Mouse (Mus musculus) cerebellum, adult 2 months (tissue): ENCODE results near the gene Olfr738. TPM values are rescaled to one million over a fixed set of nuclear protein-coding genes. Genes with fewer than 3 reads are reported as not detected.

Source experiments
- DNase-seq, 2 experiments: peaks; one replicate each; pipeline ENCODE4 v3.0.0; 2021
- H3K27ac ChIP-seq: fragments of 200-500 bp; 2 replicates; pipeline ENCODE4 v1.5.1; 2012; ENCODE audit warnings: low read length, control low read depth, inconsistent platforms; ENCODE audit not compliant: insufficient read depth
- H3K27me3 ChIP-seq: fragments of 200-500 bp; 2 replicates; pipeline ENCODE4 v1.6.1; 2012; ENCODE audit warnings: inconsistent platforms, mild to moderate bottlenecking, low read length, moderate library complexity; ENCODE audit not compliant: control insufficient read depth, insufficient read depth
- H3K4me1 ChIP-seq: fragments of 200-500 bp; 2 replicates; pipeline ENCODE4 v1.6.1; 2011; ENCODE audit warnings: low read length; ENCODE audit not compliant: control insufficient read depth, insufficient read depth
- H3K4me3 ChIP-seq: fragments of 200-500 bp; replicated peaks from 2 replicates; pipeline ENCODE3; 2011; ENCODE audit warnings: mild to moderate bottlenecking, low read depth, low read length, control low read depth; ENCODE audit not compliant: insufficient read depth
- CTCF ChIP-seq: fragments of 200-500 bp; IDR thresholded peaks from 2 replicates; pipeline ENCODE4 v1.5.1; 2011; ENCODE audit warnings: low read depth, mild to moderate bottlenecking, control low read depth, low read length, moderate library complexity, borderline replicate concordance; ENCODE audit not compliant: insufficient read depth
- POLR2A ChIP-seq: fragments of 200-500 bp; IDR thresholded peaks from 2 replicates; pipeline ENCODE4 v1.6.1; 2011; ENCODE audit warnings: low read length, control low read depth, borderline replicate concordance; ENCODE audit not compliant: insufficient read depth
- WGBS: fragments of 180-500 bp; shearing (Covaris S2); methylation state at CpG from one replicate; pipeline ENCODE4 v1.1.7; 2018; 5-methylcytosine and 5-hydroxymethylcytosine counted together
- polyA plus RNA-seq: library from polyadenylated mRNA; depleted of rRNA; stranded (reverse); fragments of >200 nt; gene quantifications from 2 replicates; pipeline ENCODE4 v1.2.3, GENCODE M21; 2012; rRNA removed

Gene Olfr738
- not detected in 2 replicates for polyA plus RNA-seq

DNA sequence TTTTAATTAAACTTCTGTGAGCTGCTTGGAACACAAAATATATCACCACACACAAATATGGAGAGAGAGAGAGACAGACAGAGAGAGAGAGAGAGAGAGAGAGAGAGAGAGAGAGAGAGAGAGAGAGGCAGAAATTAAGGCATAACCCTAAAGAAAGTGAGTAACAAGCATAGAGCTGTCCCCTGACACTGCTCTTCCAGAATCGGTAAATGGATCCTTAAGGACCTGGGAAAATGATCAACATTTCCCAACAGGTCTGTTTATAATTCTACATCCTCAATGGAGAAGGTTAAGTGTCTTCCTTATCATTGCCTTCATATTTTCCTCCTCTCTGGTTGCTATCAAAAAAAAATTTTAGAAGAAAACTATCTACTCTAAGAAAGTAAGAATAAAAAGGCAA is at the start of gene Olfr738:
TSS of gene Olfr738 (plus strand) at position 301 of the 400 bp plus-strand sequence.
- no peaks in the 10 kb centered on the region for H3K4me1 ChIP-seq
- no peaks in the 10 kb centered on the region for H3K27me3 ChIP-seq
- WGBS = 87% methylated on average over 1 of the region's 1 CpGs
- no peak for TF ChIP-seq POLR2A
- no peak for TF ChIP-seq CTCF
- DNase-seq = no peak
- no peak within 1 kb of the TSS for H3K4me3 ChIP-seq
- H3K27ac ChIP-seq = no peak within 1 kb of the TSS

DNA sequence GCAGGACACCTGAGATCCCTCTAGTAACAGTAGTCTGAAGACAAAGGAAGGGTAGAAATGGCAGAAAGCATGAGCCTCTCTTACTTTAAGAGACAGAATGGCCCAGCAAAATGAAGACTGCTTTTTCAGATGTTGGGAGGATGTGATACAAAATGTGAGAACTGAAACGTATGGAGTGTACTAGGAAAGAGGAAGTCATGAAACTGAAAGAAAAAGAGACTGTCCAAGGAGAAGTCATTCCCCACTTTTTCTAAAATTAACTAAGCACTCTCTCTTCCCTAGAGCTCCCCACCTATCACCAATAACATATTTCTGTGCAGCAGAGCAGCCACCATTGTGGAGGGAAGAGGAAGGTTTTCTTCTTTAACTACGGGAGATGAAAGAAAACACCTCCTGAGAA is 49.8 kb upstream of the Olfr738 start, which contains the start of gene Tlr11:
TSS of gene Tlr11 (plus strand) at position 322 of the 400 bp plus-strand sequence.
- Histone ChIP-seq H3K4me3 (no peak within 1 kb of the TSS), H3K27me3 (no peaks in the 10 kb centered on the region), H3K27ac (no peak within 1 kb of the TSS), H3K4me1 (no peaks in the 10 kb centered on the region)
- 81% methylated on average over 2 of the region's 2 CpGs for whole genome bisulfite sequencing
- no peak for DNase-seq
- TF ChIP-seq POLR2A = no peak
- no peak for TF ChIP-seq CTCF

DNA sequence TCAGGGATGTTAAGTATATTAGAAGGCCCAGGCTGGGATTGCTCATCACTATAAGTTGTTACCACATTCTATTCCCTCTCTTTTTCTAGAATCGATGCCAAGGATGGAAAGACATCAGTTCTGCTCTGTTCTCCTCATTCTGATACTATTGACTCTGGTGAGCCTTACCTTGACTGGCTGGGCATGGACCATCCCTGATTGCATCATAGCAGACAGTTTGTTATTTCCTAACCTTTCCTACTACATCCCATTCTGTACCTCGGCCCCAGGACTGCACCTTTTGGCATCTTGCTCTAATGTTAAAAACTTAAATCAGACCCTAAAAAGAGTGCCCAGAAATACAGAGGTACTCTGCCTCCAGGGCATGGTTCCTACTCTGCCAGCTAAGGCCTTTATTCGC is 46.9 kb upstream of the Olfr738 start:
- no peaks in the 10 kb centered on the region for H3K27me3 ChIP-seq
- WGBS = 80% methylated on average over 3 of the region's 3 CpGs
- no peaks in the 10 kb centered on the region for H3K4me1 ChIP-seq
- H3K4me3 ChIP-seq = no peak overlapping the region
- H3K27ac ChIP-seq = no peak overlapping the region
- no peak for TF ChIP-seq POLR2A
- no peak for TF ChIP-seq CTCF
- no peak for DNase-seq

DNA sequence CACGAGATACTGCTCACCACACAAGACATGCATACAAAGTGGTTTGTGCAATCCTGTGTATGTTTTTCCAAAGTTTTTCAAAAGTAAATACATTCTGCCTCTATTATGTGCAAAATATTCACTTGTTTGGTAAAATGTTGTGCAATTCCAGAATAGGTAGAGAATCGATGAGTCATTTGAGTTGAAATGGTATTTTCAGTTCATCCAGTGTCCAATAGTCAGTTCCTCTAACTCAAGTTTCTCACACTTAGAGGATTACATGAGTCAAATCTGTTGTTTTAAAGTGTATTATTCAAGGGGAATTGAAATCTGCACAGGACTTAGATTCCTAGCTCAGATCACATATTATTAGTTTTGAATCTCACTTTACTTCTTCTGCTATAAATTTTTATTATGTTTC is 43.8 kb upstream of the Olfr738 start:
- H3K27me3 ChIP-seq = no peaks in the 10 kb centered on the region
- TF ChIP-seq CTCF (no peak), POLR2A (no peak)
- no peaks in the 10 kb centered on the region for H3K4me1 ChIP-seq
- no peak for DNase-seq
- no peak overlapping the region for H3K27ac ChIP-seq
- 82% methylated on average over 2 of the region's 2 CpGs for WGBS
- H3K4me3 ChIP-seq = no peak overlapping the region

DNA sequence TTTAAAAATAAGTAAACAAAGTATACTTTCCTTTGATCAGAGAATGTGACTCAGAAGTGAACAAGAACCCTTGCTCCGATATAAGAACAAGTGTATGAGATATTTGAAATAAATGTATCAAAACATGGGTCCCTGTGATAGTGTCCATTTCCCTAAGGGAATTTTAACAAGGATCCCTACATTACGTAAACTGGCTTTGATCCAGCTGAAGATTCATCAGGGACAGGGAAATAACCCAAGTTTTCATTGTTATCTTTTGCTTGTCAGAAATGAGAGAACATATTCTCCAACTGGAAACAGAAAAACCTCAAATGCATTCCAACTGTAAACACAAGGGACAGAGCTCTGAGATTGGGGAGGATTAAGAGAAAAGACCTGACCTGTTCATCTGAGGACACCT is 26.5 kb upstream of the Olfr738 start, which contains the start of gene Olfr736:
TSS of gene Olfr736 (plus strand) at position 301 of the 400 bp plus-strand sequence.
- no peak within 1 kb of the TSS for H3K4me3 ChIP-seq
- DNase-seq = no peak
- no peak within 1 kb of the TSS for H3K27ac ChIP-seq
- WGBS = 67% methylated on average over 2 of the region's 2 CpGs
- H3K27me3 ChIP-seq = no peaks in the 10 kb centered on the region
- no peak for TF ChIP-seq CTCF
- TF ChIP-seq POLR2A = no peak
- no peaks in the 10 kb centered on the region for H3K4me1 ChIP-seq

DNA sequence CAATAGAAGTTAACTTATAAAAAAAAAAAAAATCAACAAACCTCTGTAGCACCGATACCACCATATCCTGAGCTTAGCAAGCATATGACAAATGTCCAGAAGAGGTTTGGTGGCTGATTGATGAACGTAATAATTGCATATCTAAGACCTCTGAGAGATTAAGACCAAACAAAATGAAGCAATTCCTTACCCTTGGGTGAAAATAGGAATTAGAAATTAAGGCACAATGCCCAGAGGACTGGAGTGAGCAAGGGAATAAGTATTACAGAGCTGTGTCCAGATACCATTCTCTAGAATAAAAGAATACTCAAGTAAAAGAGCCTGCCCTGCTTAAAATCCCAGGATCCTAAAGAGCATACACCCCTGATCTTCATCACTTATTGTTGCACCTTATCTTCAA is 11.0 kb downstream of the Olfr738 start, which contains the start of gene Olfr739:
TSS of gene Olfr739 (plus strand) at position 301 of the 400 bp plus-strand sequence.
- Histone ChIP-seq H3K27ac (no peak within 1 kb of the TSS), H3K27me3 (no peaks in the 10 kb centered on the region), H3K4me1 (no peaks in the 10 kb centered on the region), H3K4me3 (no peak within 1 kb of the TSS)
- WGBS = 65% methylated on average over 2 of the region's 2 CpGs
- no peak for DNase-seq
- no peak for TF ChIP-seq POLR2A
- no peak for TF ChIP-seq CTCF

DNA sequence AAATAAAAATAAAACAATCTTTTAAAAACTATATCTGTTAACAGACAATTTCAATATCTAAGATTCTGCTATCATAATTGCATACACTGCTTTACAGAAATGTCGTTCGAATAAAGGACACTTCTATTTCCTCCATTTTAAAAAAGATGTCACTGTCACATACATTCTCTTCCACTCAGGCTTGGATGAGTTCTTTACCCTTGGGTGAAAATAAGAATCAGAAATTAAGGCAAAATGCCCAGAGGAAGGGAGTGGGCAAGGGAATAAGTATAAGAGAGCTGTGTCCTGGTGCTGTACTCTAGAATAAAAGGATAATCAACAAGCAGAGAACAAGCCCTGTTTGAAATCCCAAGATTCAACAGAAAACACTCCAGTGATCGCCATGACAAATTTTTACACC is 37.9 kb downstream of the Olfr738 start, which contains the start of gene Olfr740:
TSS of gene Olfr740 (plus strand) at position 301 of the 400 bp plus-strand sequence.
- H3K27me3 ChIP-seq = no peaks in the 10 kb centered on the region
- 83% methylated on average over 3 of the region's 3 CpGs for WGBS
- no peak for DNase-seq
- H3K4me3 ChIP-seq = no peak within 1 kb of the TSS
- no peaks in the 10 kb centered on the region for H3K4me1 ChIP-seq
- H3K27ac ChIP-seq = no peak within 1 kb of the TSS
- TF ChIP-seq POLR2A (no peak), CTCF (no peak)

Other genes with a start within 250 kb of the Olfr738 start
- gene Olfr730, start 219.4 kb upstream of the Olfr738 start, polyA plus RNA-seq = not detected in 2 replicates
- not detected in 2 replicates for gene Olfr731, start 165.7 kb upstream of the Olfr738 start, polyA plus RNA-seq
- not detected in 2 replicates for gene Olfr732, start 123.4 kb upstream of the Olfr738 start, polyA plus RNA-seq
- gene Olfr733, start 106.0 kb upstream of the Olfr738 start, polyA plus RNA-seq = not detected in 2 replicates
- not detected in 2 replicates for gene Olfr734, start 80.8 kb upstream of the Olfr738 start, polyA plus RNA-seq
- not detected in 2 replicates for gene Olfr735, start 58.7 kb upstream of the Olfr738 start, polyA plus RNA-seq
- gene Tlr11, start 49.7 kb upstream of the Olfr738 start, polyA plus RNA-seq = not detected in 2 replicates
- gene Olfr736, start 26.4 kb upstream of the Olfr738 start, polyA plus RNA-seq = not detected in 2 replicates
- gene Olfr739, start 11.1 kb downstream of the Olfr738 start, polyA plus RNA-seq = not detected in 2 replicates
- not detected in 2 replicates for gene Olfr740, start 38.0 kb downstream of the Olfr738 start, polyA plus RNA-seq
- not detected in 2 replicates for gene Olfr741, start 65.2 kb downstream of the Olfr738 start, polyA plus RNA-seq
- not detected in 2 replicates for gene Olfr742, start 96.0 kb downstream of the Olfr738 start, polyA plus RNA-seq
- not detected in 2 replicates for gene Olfr743, start 114.3 kb downstream of the Olfr738 start, polyA plus RNA-seq
- not detected in 2 replicates for gene Olfr744, start 207.3 kb downstream of the Olfr738 start, polyA plus RNA-seq
- gene Olfr745, start 231.8 kb downstream of the Olfr738 start, polyA plus RNA-seq = not detected in 2 replicates
- gene Olfr746, start 239.5 kb downstream of the Olfr738 start, polyA plus RNA-seq = not detected in 2 replicates